Mouse (Mus musculus) gastrocnemius, postnatal 4 days (tissue): ENCODE measurements around the gene Gm10100. TPM values are rescaled to one million over a fixed set of nuclear protein-coding genes. Genes with fewer than 3 reads are reported as not detected.
"Not testable (repeated sequence)": the region's sequence is repeated elsewhere in the genome, so short reads cannot be mapped to it uniquely, and the experiment has no call there.

Experiments
- DNase-seq, 2 experiments: peaks; one replicate each; pipeline ENCODE4 v3.0.0; 2021 to 2022; ENCODE audit warnings: low spot score in 2 of 2, mixed read lengths in 2 of 2
- long read RNA-seq, 2 experiments: library from polyadenylated mRNA; stranded (forward); transcript quantifications; one replicate each; pipeline ENCODE4 v2.0.0; 2021
- total RNA-seq, 2 experiments: library from RNA; stranded (reverse); gene quantifications; 2 replicates each; pipeline ENCODE4 v1.2.3; 2021

Gene Gm10100
- not detected for total RNA-seq
- long read RNA-seq, experiment 1: 0 reads
- long read RNA-seq, experiment 2: 0 reads

DNA sequence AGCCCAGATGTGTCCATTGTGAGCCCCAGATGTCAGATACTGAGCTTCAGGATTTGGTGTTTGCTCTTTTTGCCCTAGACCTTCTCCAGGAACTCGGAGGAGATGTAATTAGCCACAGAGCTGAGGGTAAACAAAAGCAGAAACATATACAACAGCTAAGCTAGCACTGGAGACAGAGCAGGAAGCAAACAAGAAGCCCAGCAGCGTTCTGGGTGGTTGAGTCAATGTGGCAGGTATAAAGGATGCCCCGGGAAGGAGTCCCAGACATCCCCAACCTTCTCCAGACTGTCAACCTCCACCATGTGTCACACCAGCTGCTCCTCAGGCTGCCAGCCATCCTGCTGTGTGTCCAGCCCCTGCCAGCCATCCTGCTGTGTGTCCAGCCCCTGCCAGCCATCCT is at the start of gene Gm10100:
TSS of gene Gm10100 (plus strand) at position 301 of the 400 bp plus-strand sequence.
- no peak for DNase-seq

- no peak for DNase-seq
Measured at GRCm38 (mm10) chr10:77677562-77677961, 48.7 kb upstream of the Gm10100 start.

DNA sequence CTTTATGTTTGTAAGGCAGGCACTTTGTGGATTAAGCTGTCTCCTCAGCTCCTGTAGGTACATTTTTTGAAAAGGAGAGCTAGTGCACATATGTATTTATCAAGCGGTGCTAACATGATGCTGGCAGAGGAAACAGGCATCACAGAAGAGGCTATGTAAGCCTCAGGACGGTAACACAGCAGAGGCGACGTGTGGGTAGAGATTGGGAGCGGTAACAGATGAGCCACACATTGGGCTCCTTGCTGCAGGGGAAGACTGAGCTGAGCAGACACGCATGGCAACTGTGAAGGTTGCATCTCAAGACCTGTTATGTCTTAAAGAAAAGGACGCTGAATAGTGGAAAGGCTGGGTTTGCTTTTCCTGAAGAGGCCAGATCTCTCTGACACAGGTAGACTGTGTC is 43.3 kb upstream of the Gm10100 start:
- no peak for DNase-seq

GRCm38 (mm10) chr10:77684181-77684580 is 42.1 kb upstream of the Gm10100 start:
- no peak for DNase-seq

DNA sequence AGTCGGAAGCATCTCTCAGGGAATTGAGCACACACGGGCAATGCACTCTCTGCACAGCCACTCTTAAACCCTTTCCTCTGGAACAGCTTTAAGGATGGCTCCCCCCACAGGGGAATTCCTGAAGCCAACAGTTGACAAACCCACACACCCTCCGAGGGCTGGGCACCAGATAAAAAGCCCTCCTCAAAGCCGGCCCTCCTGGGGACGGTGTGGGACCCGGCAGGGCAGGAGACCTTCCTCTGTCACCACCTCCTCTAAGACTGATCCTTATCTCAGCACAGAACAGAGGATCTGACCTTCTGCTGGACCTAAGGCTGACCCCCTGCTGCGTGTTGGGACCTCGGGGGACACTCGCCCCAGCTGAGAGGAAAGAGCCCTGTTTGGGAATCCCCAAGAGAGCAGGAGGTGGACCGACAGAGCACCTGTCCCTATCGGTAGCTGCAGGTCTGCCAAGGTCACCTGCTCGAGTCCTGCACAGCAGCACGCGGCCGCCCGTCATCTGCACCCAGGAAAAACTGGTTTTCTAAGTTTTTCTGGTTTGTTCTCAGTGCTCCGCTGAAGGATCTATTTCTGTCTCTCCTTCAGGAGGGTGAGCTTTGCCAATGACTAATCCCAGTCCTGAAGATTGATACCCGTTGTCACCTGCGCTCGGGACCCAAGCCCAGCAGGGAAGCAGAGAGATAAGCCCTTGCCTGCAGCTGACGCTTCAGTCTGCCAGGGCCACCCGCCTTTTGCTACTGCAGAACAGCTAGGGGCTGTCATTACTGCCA is 40.2 kb upstream of the Gm10100 start, which contains the start of gene Tspear:
TSS of gene Tspear (plus strand) at position 675 of the 770 bp plus-strand sequence.
- no peak for DNase-seq

- DNase-seq: no peak
Measured at GRCm38 (mm10) chr10:77687021-77687420, 39.3 kb upstream of the Gm10100 start.

DNA sequence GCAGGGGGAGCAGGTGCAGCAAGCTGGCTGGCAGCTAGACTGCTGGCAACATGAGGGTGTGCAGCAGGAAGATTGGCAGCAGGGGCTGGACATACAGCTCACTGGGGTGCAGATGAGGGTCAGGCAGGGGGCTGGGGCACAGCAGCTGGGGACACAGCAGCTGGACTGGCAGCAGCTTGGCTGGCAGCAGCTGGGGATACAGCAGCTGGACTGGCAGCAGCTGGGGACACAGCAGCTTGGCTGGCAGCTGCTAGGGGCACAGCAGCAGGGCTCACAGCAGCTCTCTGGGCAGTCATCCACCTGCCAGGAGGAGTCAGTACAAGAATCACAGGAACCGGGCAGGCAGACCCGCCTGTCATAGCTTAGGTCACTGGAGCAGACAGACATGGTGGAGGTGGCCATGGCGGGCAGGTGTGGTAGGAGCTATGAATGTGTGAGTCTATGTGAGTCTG is 35.9 kb upstream of the Gm10100 start, which contains the start of gene Gm19402:
TSS of gene Gm19402 (minus strand) at position 402 of the 452 bp plus-strand sequence.
- not testable (repeated sequence) for DNase-seq

GRCm38 (mm10) chr10:77697133-77697532 is 29.2 kb upstream of the Gm10100 start, which contains the start of gene Gm9508:
Gene Gm9508, minus strand, starts transcription at chr10:77697233.
- no peak for DNase-seq

- DNase-seq: no peak
Measured at GRCm38 (mm10) chr10:77706326-77706725, 20.0 kb upstream of the Gm10100 start, which contains the start of gene Gm10272. Gene Gm10272, plus strand, starts transcription at chr10:77706626.

DNA sequence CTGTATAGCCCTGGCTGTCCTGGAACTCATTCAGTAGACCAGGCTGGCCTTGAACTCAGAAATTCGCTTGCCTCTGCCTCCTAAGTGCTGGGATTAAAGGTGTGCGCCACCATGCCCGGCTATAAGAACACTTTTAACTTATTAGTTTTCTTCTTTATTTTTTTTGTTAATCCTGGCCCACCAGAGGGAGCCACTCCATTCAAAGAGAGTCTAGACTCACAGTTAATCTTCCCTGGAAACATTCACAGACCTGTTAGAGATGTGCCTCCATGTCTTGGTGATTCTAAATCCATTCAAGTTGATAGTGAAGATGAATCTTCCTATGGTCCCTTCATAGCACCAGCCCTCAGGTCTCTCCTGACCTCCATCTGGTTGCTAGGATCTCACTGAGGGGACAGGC is 16.5 kb upstream of the Gm10100 start:
- no peak for DNase-seq

DNA sequence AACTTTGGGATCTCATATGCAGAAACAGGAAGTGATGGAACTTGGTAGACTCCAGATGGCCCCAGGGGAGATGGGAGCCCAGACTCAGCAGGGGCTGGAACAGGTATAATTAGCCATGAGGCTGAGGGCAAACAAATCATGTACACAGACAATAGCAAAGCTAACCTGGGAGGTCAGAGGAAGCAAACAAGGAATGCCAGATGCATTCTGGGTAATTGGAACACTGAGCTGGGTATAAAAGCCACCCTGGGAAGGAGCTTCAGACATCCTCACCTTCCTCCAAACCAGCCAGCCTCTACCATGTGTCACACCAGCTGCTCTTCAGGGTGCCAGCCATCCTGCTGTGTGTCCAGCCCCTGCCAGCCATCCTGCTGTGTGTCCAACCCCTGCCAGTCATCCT is 15.1 kb upstream of the Gm10100 start, which contains the start of gene Gm10024:
TSS of gene Gm10024 (plus strand) at position 301 of the 400 bp plus-strand sequence.
- DNase-seq: not testable (repeated sequence)

DNA sequence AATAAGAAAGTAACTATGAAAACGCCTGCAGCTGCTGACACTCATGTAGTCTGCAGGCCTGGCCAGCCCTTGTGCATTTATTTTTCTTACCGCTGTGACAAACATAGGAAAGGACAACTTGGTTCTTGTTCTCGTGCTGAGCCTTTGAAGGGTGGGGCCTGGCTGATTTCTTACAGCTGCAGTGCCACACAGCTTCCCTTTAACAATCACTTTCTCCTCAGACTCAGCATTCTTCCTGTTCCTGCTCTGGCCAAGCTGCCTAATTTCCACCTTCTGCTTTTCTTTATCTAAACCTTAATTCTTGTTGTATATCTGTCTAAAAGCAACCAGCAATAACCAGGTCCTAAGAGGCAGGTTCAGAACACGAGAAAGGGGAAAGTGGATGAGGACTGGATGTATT is 12.6 kb upstream of the Gm10100 start:
- no peak for DNase-seq

DNA sequence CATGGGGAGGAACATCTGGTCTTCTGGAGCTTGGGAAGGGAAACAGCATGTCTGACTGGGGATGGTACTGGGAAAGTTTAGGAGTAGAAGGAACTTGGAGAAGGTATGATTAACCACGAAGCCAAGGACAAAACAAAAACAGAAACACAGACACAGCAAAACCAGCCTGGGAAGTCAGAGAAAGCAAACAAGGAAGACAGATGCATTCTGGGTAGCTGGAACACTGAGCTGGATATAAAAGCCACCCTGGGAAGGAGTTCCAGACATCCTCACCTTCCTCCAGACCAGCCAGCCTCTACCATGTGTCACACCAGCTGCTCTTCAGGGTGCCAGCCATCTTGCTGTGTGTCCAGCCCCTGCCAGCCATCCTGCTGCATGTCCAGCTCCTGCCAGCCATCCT is 10.8 kb upstream of the Gm10100 start, which contains the start of gene Gm10142:
TSS of gene Gm10142 (plus strand) at position 301 of the 400 bp plus-strand sequence.
- DNase-seq: no peak

DNA sequence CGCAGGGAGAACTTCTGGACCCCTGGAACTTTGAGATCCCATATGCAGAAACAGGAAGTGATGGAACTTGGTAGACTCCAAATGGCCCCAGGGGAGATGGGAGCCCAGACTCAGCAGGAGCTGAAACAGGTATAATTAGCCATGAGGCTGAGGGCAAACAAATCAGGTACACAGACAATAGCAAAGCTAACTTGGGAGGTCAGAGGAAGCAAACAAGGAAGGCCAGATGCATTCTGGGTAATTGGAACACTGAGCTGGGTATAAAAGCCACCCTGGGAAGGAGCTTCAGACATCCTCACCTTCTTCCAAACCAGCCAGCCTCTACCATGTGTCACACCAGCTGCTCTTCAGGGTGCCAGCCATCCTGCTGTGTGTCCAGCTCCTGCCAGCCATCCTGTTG is 6.0 kb upstream of the Gm10100 start, which contains the start of gene Krtap12-1:
TSS of gene Krtap12-1 (plus strand) at position 301 of the 400 bp plus-strand sequence.
- not testable (repeated sequence) for DNase-seq

DNA sequence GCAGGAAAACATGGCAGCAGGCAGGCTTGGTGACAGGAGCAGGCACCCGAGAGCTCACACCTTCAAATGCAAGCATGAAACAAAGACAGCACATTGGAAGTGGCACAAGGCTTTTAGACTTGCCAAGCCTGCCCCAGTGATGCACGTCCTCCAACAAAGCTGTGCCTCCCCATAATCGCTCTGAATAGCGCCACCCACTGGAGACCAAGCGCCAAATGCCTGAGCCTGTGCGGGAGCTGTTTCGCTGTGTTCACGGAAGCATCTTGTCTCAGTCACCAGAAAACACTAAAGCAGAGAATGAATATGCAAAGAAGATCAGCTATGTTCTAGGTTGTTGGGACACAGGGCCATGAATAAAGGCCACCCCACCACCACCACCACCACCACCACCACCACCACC is 1.4 kb upstream of the Gm10100 start:
- DNase-seq: no peak

DNA sequence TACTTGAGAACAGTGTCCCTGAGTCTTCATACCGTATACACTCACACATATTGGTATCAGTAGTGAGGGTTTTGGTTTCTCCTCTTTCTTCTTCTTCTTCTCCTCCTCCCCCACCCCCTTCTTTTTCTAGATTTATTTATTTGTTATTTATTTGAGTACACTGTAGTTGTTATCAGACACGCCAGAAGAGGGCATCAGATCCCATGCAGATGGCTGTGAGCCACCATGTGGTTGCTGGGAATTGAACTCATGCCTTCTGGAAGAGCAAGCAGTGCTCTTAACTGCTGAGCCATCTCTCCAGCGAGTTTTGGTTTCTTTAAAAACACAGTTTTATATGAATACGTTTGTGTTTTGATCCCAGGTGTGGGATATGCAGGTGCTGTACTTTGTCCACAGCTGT is 2.0 kb downstream of the Gm10100 start:
- no peak for DNase-seq

DNA sequence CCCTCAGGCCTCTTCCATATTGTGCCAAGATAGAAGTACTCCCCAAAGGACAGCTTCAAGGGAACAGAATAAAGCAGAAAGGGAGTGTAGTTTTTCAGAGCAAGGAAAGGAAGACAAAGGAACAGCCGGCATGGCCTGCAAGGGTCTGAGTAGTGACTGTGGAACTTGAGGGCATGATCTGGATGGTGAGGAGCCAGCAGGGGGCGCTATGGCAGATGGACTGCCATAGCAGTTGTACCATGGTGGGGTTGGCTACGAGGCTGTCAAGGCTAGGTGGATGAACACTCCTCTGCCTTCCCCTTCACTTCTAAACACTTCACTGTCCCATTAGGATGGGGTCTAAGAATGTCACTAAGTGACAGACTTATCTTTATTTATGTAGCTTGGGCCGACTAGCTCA is 3.0 kb downstream of the Gm10100 start:
- no peak for DNase-seq

GRCm38 (mm10) chr10:77735928-77736327 is 9.6 kb downstream of the Gm10100 start:
- no peak for DNase-seq

DNA sequence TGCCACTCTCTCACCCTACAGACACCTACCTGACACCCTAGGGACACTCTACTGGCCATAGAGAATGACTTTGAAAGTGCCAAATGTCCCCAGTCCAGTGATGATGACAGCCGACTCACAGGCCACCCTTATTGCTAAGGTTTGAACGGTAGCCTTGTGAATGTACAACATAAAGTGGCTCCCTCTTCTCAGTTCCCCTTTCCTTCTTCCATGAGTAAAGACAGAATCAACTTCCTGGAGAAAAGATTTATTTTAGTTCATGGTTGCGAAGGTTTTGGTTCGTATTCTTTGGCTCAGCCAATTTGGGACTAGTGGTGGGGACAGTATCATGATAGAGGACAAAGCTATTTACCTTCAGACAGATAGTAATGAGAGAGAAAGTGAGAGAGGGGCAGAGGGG is 12.6 kb downstream of the Gm10100 start:
- DNase-seq: no peak

DNA sequence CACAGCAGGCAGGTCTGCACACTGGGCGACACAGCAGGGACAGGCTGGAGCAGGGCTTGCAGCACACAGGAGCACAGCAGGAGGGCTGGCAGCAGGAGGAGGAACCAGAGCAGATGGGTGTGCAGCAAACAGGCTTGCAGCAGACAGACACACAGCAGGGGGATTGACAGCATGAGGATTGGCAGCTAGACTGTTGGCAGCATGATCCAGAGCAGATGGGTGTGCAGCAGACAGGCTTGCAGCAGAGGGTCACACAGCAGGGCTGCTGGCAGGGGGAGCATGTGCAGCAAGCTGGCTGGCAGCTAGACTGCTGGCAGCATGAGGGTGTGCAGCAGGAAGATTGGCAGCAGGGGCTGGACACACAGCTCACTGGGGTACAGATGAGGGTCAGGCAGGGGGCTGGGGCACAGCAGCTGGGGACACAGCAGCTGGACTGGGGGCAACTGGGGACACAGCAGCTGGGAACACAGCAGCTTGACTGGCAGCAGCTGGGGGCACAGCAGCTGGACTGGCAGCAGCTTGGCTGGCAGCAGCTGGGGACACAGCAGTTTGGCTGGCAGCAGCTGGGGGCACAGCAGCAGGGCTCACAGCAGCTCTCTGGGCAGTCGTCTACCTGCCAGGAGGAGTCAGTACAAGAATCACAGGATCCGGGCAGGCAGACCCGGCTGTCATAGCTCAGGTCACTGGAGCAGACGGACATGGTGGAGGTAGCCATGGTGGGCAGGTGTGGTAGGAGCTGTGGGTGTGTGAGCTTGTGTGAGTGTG is 15.8 kb downstream of the Gm10100 start, which contains the start of gene Gm18596:
TSS of gene Gm18596 (minus strand) at position 715 of the 765 bp plus-strand sequence.
- DNase-seq: not testable (repeated sequence)

- not testable (repeated sequence) for DNase-seq
Measured at GRCm38 (mm10) chr10:77750686-77751085, 24.4 kb downstream of the Gm10100 start.
